Mouse (Mus musculus) liver, embryonic 16.5 days (tissue): ENCODE results near the gene Plekhm2. TPM values are rescaled to one million over a fixed set of nuclear protein-coding genes. Genes with fewer than 3 reads are reported as not detected.

ENCODE experiments used
- ATAC-seq: fragments of 200-750 bp; cut with Nextera tagmentation; 2 replicates; pipeline ENCODE4 v1.8.0; 2017; ENCODE audit warnings: low read depth, mild to moderate bottlenecking, moderate number of reproducible peaks, moderate library complexity
- H3K27ac ChIP-seq: fragments of 300-500 bp; sonication (generic); 2 replicates; pipeline ENCODE4 v1.5.1; 2014; ENCODE audit warnings: mild to moderate bottlenecking, low read length
- H3K27me3 ChIP-seq: fragments of 300-500 bp; sonication (generic); 2 replicates; pipeline ENCODE4 v1.6.1; 2014; ENCODE audit warnings: low read depth, low read length, mixed read lengths; ENCODE audit not compliant: control insufficient read depth, insufficient read depth
- H3K36me3 ChIP-seq: fragments of 300-500 bp; sonication (generic); 2 replicates; pipeline ENCODE4 v1.6.1; 2014; ENCODE audit warnings: mild to moderate bottlenecking; ENCODE audit not compliant: control insufficient read depth, insufficient read depth
- H3K4me1 ChIP-seq: fragments of 300-500 bp; sonication (generic); 2 replicates; pipeline ENCODE4 v1.6.1; 2014; ENCODE audit warnings: low read depth, low read length, mixed read lengths; ENCODE audit not compliant: control insufficient read depth
- H3K4me2 ChIP-seq: fragments of 300-500 bp; sonication (generic); 2 replicates; pipeline ENCODE4 v1.6.1; 2014; ENCODE audit warnings: low read depth, low read length, mixed read lengths
- H3K4me3 ChIP-seq: fragments of 300-500 bp; sonication (generic); 2 replicates; pipeline ENCODE4 v1.5.1; 2014; ENCODE audit warnings: low read depth, mild to moderate bottlenecking, low read length
- H3K9ac ChIP-seq: fragments of 300-500 bp; sonication (generic); 2 replicates; pipeline ENCODE4 v1.6.1; 2014; ENCODE audit warnings: low read depth, low read length
- H3K9me3 ChIP-seq: fragments of 300-500 bp; sonication (generic); replicated peaks from 2 replicates; pipeline ENCODE4 v1.6.1; 2016; ENCODE audit warnings: low read length; ENCODE audit not compliant: control insufficient read depth
- WGBS: fragments of 180-500 bp; shearing (Covaris S2); extraction: QIAGEN DNeasy Blood & Tissue Kit; methylation state at CpG from one replicate; pipeline ENCODE4 v1.1.7; 2014; ENCODE audit not compliant: insufficient replicate concordance; 5-methylcytosine and 5-hydroxymethylcytosine counted together
- polyA plus RNA-seq: library from polyadenylated mRNA; unstranded; fragments of >200 nt; fragmentation: Nextera tagmentation; extraction: Ambion mirVana; gene quantifications from 2 replicates; pipeline ENCODE4 v1.2.1, GENCODE M21; 2015

Gene Plekhm2
- polyA plus RNA-seq, 1 experiment from 2014 or later, result 1.0 TPM

- peaks cover 35% of the 10 kb centered on the region for H3K27me3 ChIP-seq
- 2% methylated on average over 45 of the region's 57 CpGs for WGBS
- no peaks in the 10 kb centered on the region; the same call in 1 of the 2 replicates for H3K4me1 ChIP-seq
- no peak overlapping the region for H3K9ac ChIP-seq
- H3K27ac ChIP-seq, result no peak overlapping the region
- no peaks in the 10 kb centered on the region for H3K36me3 ChIP-seq
- H3K4me3 ChIP-seq, result peak overlapping the region; percentile 48
- ATAC-seq, result peak; percentile 8
- H3K4me2 ChIP-seq, result peak overlapping the region; percentile 54
- H3K9me3 ChIP-seq, result no peaks in the 10 kb centered on the region
These were observed 65.2 kb downstream of the Plekhm2 start for GRCm38 (mm10) chr4:141599251-141600141.

- Histone ChIP-seq H3K4me2 (peak overlapping the region; percentile 54), H3K4me3 (peak overlapping the region; percentile 48), H3K27me3 (peaks cover 35% of the 10 kb centered on the region), H3K9ac (no peak overlapping the region), H3K9me3 (no peaks in the 10 kb centered on the region), H3K36me3 (no peaks in the 10 kb centered on the region), H3K4me1 (no peaks in the 10 kb centered on the region; the same call in 1 of the 2 replicates), H3K27ac (no peak overlapping the region)
- ATAC-seq, result 0 out of 2 replicates have a peak, but pooled peaks have one; percentile 8
- 2% methylated on average over 9 of the region's 9 CpGs for WGBS
These were observed 65.8 kb downstream of the Plekhm2 start for GRCm38 (mm10) chr4:141598894-141599250.

DNA sequence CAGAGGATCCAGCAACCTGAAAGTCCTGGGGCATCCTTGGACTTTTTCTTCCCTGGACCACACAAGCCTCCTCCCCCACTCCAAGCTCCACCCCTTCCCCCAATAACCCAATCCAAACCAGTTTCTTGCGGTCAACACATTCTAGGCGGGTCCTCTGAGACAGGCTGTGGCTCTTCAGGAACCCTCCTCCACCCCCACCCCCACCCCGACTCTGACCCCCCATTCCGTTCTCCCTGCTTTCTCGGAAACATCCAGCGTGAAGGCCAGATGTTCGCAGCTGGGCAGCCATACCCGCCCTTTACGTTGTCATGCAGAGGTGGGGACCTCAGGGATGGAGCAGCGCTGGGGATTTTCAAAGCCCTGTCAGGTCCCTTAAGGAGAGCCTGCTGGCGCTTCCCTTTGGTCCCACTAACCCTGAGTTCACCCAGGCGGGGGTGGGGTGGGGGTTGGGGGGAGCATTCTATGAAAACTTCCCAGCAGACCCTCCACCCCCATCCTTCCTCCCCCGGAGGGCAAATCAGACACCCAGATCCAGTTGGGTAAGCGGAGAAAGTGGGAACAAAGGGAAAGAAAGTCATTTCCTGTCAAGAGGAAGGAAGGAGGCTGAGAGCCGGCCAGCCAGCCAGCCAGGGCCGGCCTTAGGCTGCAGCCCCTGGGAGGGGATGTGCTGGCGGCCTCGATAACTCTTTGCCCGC lies 66.4 kb downstream of the Plekhm2 start:
- Histone ChIP-seq H3K9me3 (no peaks in the 10 kb centered on the region), H3K4me2 (peak overlapping the region; percentile 2; the same call in 1 of the 2 replicates), H3K27ac (no peak overlapping the region), H3K27me3 (peaks cover 35% of the 10 kb centered on the region), H3K4me1 (no peaks in the 10 kb centered on the region; the same call in 1 of the 2 replicates), H3K9ac (no peak overlapping the region), H3K36me3 (no peaks in the 10 kb centered on the region), H3K4me3 (no peak overlapping the region)
- 0 out of 2 replicates have a peak, but pooled peaks have one; percentile 27 for ATAC-seq
- WGBS, result 2% methylated on average over 19 of the region's 19 CpGs

- Histone ChIP-seq H3K27me3 (peaks cover 35% of the 10 kb centered on the region), H3K27ac (no peak overlapping the region), H3K4me2 (no peak overlapping the region), H3K36me3 (no peaks in the 10 kb centered on the region), H3K4me1 (no peaks in the 10 kb centered on the region; the same call in 1 of the 2 replicates), H3K4me3 (no peak overlapping the region), H3K9me3 (no peaks in the 10 kb centered on the region), H3K9ac (no peak overlapping the region)
- WGBS, result 54% methylated on average over 8 of the region's 8 CpGs
- ATAC-seq, result no peak
These were observed 67.9 kb downstream of the Plekhm2 start for GRCm38 (mm10) chr4:141596700-141597328.

DNA sequence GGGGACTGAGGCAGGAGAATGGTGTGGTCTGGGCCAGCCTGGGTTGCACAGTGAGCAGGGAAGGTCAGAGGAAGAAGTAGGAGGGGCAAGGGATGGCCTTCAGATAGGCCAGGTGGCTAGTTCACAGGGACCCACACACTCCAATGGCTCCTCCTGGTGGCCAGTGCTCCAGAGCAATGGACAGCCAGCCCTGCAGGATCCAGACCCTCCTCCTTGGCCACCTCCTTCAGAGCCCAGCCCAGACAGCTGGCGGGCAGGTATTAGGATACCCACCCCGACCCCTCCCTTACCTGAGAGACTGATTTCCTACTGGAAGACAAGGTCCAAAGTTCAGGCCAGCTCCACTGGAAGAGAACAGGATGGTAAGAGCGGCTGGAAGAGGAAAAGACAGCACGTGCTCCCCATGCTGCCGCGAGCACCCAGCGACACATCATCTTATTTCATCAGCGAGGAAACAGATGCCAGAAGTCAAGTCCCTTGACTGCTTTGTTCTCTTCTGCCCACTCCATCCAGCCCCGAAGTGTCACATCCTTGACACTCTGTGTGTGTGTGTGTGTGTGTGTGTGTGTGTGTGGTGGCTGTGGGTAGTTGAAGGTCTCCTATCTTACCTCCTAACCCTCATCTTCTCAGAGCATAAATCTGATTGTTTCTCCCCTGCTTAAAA lies 69.0 kb downstream of the Plekhm2 start:
- Histone ChIP-seq H3K9me3 (no peaks in the 10 kb centered on the region), H3K36me3 (no peaks in the 10 kb centered on the region), H3K4me1 (no peaks in the 10 kb centered on the region; the same call in 1 of the 2 replicates), H3K27ac (no peak overlapping the region), H3K9ac (no peak overlapping the region), H3K4me2 (no peak overlapping the region), H3K4me3 (no peak overlapping the region), H3K27me3 (peaks cover 35% of the 10 kb centered on the region)
- no peak for ATAC-seq
- 71% methylated on average over 9 of the region's 9 CpGs for WGBS

DNA sequence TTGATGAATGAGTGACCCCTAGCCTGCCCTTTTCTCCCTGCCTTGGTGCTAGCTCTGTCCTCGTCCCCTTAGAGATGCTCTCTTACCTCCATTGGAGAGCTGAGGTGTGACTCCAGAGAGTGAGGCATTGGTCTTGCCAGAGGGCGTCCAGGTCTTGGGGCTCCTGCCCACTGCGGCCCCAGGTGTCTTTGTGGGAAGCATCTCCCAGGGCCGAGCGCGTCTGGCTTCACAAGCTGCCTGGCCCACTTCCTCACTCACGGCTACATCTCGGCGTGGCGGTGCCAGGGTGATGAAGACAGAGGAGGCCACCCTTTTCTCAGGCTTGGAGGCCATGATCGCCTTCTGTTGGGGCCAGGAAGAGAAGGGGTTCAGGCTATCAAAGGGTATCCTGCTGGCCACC lies 69.6 kb downstream of the Plekhm2 start:
- H3K9me3 ChIP-seq, result no peaks in the 10 kb centered on the region
- H3K9ac ChIP-seq, result no peak overlapping the region
- no peak overlapping the region for H3K4me2 ChIP-seq
- no peaks in the 10 kb centered on the region; the same call in 1 of the 2 replicates for H3K4me1 ChIP-seq
- 79% methylated on average over 11 of the region's 11 CpGs for WGBS
- ATAC-seq, result no peak
- no peak overlapping the region for H3K27ac ChIP-seq
- H3K27me3 ChIP-seq, result peaks cover 29% of the 10 kb centered on the region
- H3K36me3 ChIP-seq, result no peaks in the 10 kb centered on the region
- no peak overlapping the region for H3K4me3 ChIP-seq

- WGBS, result 16% methylated on average over 3 of the region's 3 CpGs
- Histone ChIP-seq H3K9me3 (no peaks in the 10 kb centered on the region), H3K36me3 (no peaks in the 10 kb centered on the region), H3K27me3 (no peaks in the 10 kb centered on the region), H3K4me2 (no peak overlapping the region), H3K27ac (no peak overlapping the region), H3K9ac (no peak overlapping the region), H3K4me1 (no peaks in the 10 kb centered on the region), H3K4me3 (no peak overlapping the region)
- no peak for ATAC-seq
These were observed 73.2 kb downstream of the Plekhm2 start for GRCm38 (mm10) chr4:141591547-141591946.

GRCm38 (mm10) chr4:141583919-141584318 lies 80.8 kb downstream of the Plekhm2 start:
- 72% methylated on average over 8 of the region's 8 CpGs for WGBS
- Histone ChIP-seq H3K9ac (no peak overlapping the region), H3K4me1 (no peaks in the 10 kb centered on the region), H3K4me2 (no peak overlapping the region), H3K27me3 (no peaks in the 10 kb centered on the region), H3K27ac (no peak overlapping the region), H3K9me3 (no peaks in the 10 kb centered on the region), H3K36me3 (no peaks in the 10 kb centered on the region), H3K4me3 (no peak overlapping the region)
- ATAC-seq, result no peak
